Mouse (Mus musculus) cerebral cortex, adult 2 months (tissue): ENCODE measurements around the gene Mob1a.

Experiments used
- WGBS: fragments of 180-500 bp; shearing (Covaris S2); methylation state at CpG from one replicate; pipeline ENCODE4 v1.1.7; 2018; 5-methylcytosine and 5-hydroxymethylcytosine counted together

Mob1a gene

GRCm38 (mm10) chr6:83325525-83326393, at the start of gene Mob1a, which contains the start of gene Mthfd2:
TSS of gene Mob1a (plus strand) at chr6:83326016.
TSS of gene Mthfd2 (minus strand) at chr6:83325908.
- 1% methylated on average over 64 of the region's 65 CpGs for WGBS

GRCm38 (mm10) chr6:83277151-83277550, 48.7 kb upstream of the Mob1a start:
- WGBS, result 76% methylated on average over 13 of the region's 13 CpGs

- 42% methylated on average over 2 of the region's 2 CpGs for WGBS
These were observed 46.9 kb upstream of the Mob1a start for GRCm38 (mm10) chr6:83278881-83279280.

GRCm38 (mm10) chr6:83280256-83280955, 45.4 kb upstream of the Mob1a start:
- WGBS, result 79% methylated on average over 8 of the region's 8 CpGs

- WGBS, result 84% methylated on average over 7 of the region's 7 CpGs
These were observed 25.2 kb upstream of the Mob1a start for GRCm38 (mm10) chr6:83300447-83301229.

GRCm38 (mm10) chr6:83301294-83301693, 24.5 kb upstream of the Mob1a start:
- 88% methylated on average over 2 of the region's 2 CpGs for WGBS

GRCm38 (mm10) chr6:83302264-83302663, 23.6 kb upstream of the Mob1a start:
- WGBS, result 65% methylated on average over 5 of the region's 5 CpGs

GRCm38 (mm10) chr6:83309017-83309416, 16.8 kb upstream of the Mob1a start:
- 95% methylated on average over 7 of the region's 7 CpGs for WGBS

- WGBS, result 95% methylated on average over 11 of the region's 11 CpGs
These were observed 14.6 kb upstream of the Mob1a start for GRCm38 (mm10) chr6:83311206-83311605.

- 93% methylated on average over 7 of the region's 7 CpGs for WGBS
These were observed 13.8 kb upstream of the Mob1a start for GRCm38 (mm10) chr6:83312021-83312420.

GRCm38 (mm10) chr6:83312514-83312913, 13.3 kb upstream of the Mob1a start:
- 93% methylated on average over 8 of the region's 8 CpGs for WGBS

GRCm38 (mm10) chr6:83316022-83316421, 9.8 kb upstream of the Mob1a start:
- WGBS, result 14% methylated on average over 10 of the region's 10 CpGs

- under 1% methylated on average over 52 of the region's 52 CpGs for WGBS
These were observed 8.6 kb upstream of the Mob1a start for GRCm38 (mm10) chr6:83317108-83317741.

- 63% methylated on average over 1 of the region's 1 CpGs for WGBS
These were observed 3.9 kb upstream of the Mob1a start for GRCm38 (mm10) chr6:83321927-83322326.

GRCm38 (mm10) chr6:83322794-83323193, 3.0 kb upstream of the Mob1a start:
- 68% methylated on average over 2 of the region's 2 CpGs for WGBS

- 86% methylated on average over 8 of the region's 8 CpGs for WGBS
These were observed 2.0 kb upstream of the Mob1a start for GRCm38 (mm10) chr6:83323652-83324419.

GRCm38 (mm10) chr6:83326394-83326736, 549 bp downstream of the Mob1a start:
- 1% methylated on average over 6 of the region's 6 CpGs for WGBS

- WGBS, result 37% methylated on average over 6 of the region's 6 CpGs
These were observed 945 bp downstream of the Mob1a start for GRCm38 (mm10) chr6:83326761-83327160.

- WGBS, result 84% methylated on average over 3 of the region's 3 CpGs
These were observed 1.9 kb downstream of the Mob1a start for GRCm38 (mm10) chr6:83327591-83328190.

- WGBS, result 51% methylated on average over 3 of the region's 3 CpGs
These were observed 15.6 kb downstream of the Mob1a start for GRCm38 (mm10) chr6:83341387-83341786.
